10 mouse cellular contexts compared by ENCODE assay signal in the genomic region with DNA sequence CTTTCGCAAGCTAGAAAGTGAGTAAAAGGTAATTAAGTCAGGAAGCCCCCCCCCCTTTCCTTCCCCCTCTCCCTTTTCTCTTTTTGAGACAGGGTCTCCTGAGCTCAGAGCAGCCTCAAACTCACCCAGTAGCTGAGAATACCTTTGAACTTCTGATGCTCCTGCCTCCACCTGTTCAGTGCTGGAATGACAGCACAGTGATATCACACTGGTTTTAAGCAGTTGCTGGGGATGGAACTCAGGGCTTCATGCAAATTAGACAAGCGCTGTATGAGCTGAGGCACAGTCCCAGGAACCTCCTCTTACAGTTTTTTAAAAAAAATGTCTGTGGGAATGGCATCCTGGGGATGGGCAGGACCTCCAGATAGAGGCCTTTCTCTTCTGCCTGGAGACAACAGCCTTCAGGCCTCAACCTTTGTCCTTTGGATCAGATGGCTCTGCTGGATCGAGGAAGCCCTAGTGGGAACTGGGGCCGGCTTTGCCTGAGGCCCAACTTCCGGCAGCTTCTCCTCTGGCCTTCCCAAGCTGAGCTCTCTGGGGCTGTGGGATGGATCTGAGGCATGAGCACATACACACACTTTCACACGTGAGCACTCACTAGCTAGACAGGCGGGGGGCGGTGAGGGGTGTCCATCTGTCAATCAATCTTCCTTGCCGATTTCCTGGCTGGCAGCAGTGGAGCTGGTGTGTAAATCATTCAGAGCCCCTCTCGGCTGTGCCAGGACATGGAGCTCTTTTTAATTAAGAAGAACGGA. TPM values are rescaled to one million over a fixed set of nuclear protein-coding genes. Genes with fewer than 3 reads are reported as not detected.
DNase-seq lines count a peak whose midpoint lies in the region; ATAC-seq lines count a peak whose summit lies in the region.
"Had no signal": no experiment of that assay in that cellular context is flagged by ENCODE, and none has a peak within 500 bp of the region (broad histone marks: within the 10 kb centered on the region; RNA-seq: fewer than 3 reads in every experiment).

No protein-coding gene starts in this region.

- H3K9ac ChIP-seq in kidney, embryonic 15.5 days = no peak overlapping the region
- H3K9ac ChIP-seq in forebrain, embryonic 12.5 days = no peak overlapping the region
- no peak overlapping the region for H3K9ac ChIP-seq in midbrain, embryonic 12.5 days (replicated peaks)

- peaks cover 15% of the 10 kb centered on the region; the same call in 1 of the 2 replicates for H3K27me3 ChIP-seq in kidney, embryonic 15.5 days
- peaks cover 23% of the 10 kb centered on the region for H3K27me3 ChIP-seq in forebrain, embryonic 12.5 days
- peaks cover 28% of the 10 kb centered on the region for H3K27me3 ChIP-seq in midbrain, embryonic 12.5 days

- H3K4me3 ChIP-seq in kidney, embryonic 15.5 days (replicated peaks) = no peak overlapping the region
- no peak overlapping the region for H3K4me3 ChIP-seq in forebrain, embryonic 12.5 days (replicated peaks)
- no peak overlapping the region for H3K4me3 ChIP-seq in midbrain, embryonic 12.5 days

- DNase-seq in kidney, adult 18-20 months = no peak
- peak; percentile 22 for DNase-seq in MN1 (ENCODE audit: low spot score)
- DNase-seq in frontal cortex, postnatal 14 days (ENCODE audit: low spot score in 2 of 2) = no peak
- DNase-seq in liver = no peak

- H3K36me3 ChIP-seq in kidney, embryonic 15.5 days = no peaks in the 10 kb centered on the region
- no peaks in the 10 kb centered on the region for H3K36me3 ChIP-seq in forebrain, embryonic 12.5 days (replicated peaks)
- no peaks in the 10 kb centered on the region for H3K36me3 ChIP-seq in midbrain, embryonic 12.5 days

- peaks cover 58% of the 10 kb centered on the region for H3K4me1 ChIP-seq in kidney, embryonic 15.5 days
- peaks cover 61% of the 10 kb centered on the region for H3K4me1 ChIP-seq in forebrain, embryonic 12.5 days
- H3K4me1 ChIP-seq in midbrain, embryonic 12.5 days = peaks cover 67% of the 10 kb centered on the region

- 0 out of 2 replicates have a peak overlapping the region, but pooled peaks have one; percentile 10 for H3K4me2 ChIP-seq in kidney, embryonic 15.5 days
- H3K4me2 ChIP-seq in forebrain, embryonic 12.5 days = peak overlapping the region; percentile 21; the same call in 1 of the 2 replicates
- H3K4me2 ChIP-seq in midbrain, embryonic 12.5 days (replicated peaks) = 0 out of 2 replicates have a peak overlapping the region, but pooled peaks have one; percentile 2

- WGBS in kidney, embryonic 15.5 days = 29% methylated on average over 11 of the region's 11 CpGs
- WGBS in forebrain, embryonic 12.5 days = 27% methylated on average over 11 of the region's 11 CpGs
- WGBS in midbrain, embryonic 12.5 days = 32% methylated on average over 11 of the region's 11 CpGs

- ATAC-seq in kidney, embryonic 15.5 days (replicated peaks; ENCODE audit: low FRiP score) = 0 out of 2 replicates have a peak, but pooled peaks have one; percentile 3
- ATAC-seq in forebrain, embryonic 12.5 days (ENCODE audit: low FRiP score) = peak; percentile 33
- peak; percentile 35; the same call in 1 of the 2 replicates for ATAC-seq in midbrain, embryonic 12.5 days (ENCODE audit: low FRiP score, low read depth)
- ATAC-seq in megakaryocyte-erythroid progenitor cell, adult 5-6 weeks (replicated peaks; ENCODE audit: low FRiP score, low TSS enrichment, poor library complexity, severe bottlenecking) = no peak

- peak overlapping the region; percentile 89 for H3K27ac ChIP-seq in kidney, embryonic 15.5 days
- H3K27ac ChIP-seq in forebrain, embryonic 12.5 days = peak overlapping the region; percentile 79
- peak overlapping the region; percentile 64 for H3K27ac ChIP-seq in midbrain, embryonic 12.5 days (replicated peaks)
- H3K27ac ChIP-seq: macrophage had no signal

- no peaks in the 10 kb centered on the region for H3K9me3 ChIP-seq in kidney, embryonic 15.5 days (replicated peaks)
- H3K9me3 ChIP-seq in forebrain, embryonic 12.5 days = no peaks in the 10 kb centered on the region
- no peaks in the 10 kb centered on the region for H3K9me3 ChIP-seq in midbrain, embryonic 12.5 days

RNA-seq across cellular contexts. Expression of gene Klhdc8a, which starts 7.3 kb away (rescaled TPM):
- 1.2 and 1.6 TPM in 2 replicates for polyA plus RNA-seq in kidney, embryonic 15.5 days (2015; fragmentation: Nextera tagmentation; extraction: Ambion mirVana)
- polyA plus RNA-seq in forebrain, embryonic 12.5 days (2016; fragmentation: Nextera tagmentation; extraction: Ambion mirVana) = 1.7 TPM in 2 replicates
- 5.2 and 5.4 TPM in 2 replicates for polyA plus RNA-seq in midbrain, embryonic 12.5 days (2016; fragmentation: Nextera tagmentation; extraction: Ambion mirVana)
- total RNA-seq in megakaryocyte-erythroid progenitor cell, adult 5-6 weeks (2014; fragmentation: Nextera tagmentation) = not detected in 2 replicates
- not detected in 2 replicates for total RNA-seq in megakaryocyte-erythroid progenitor cell, adult 5-6 weeks (2017)
- polyA plus RNA-seq: macrophage; stomach, embryonic 14.5 days had no signal

RNA-seq across cellular contexts. Expression of gene Nuak2, which starts 24.8 kb away (rescaled TPM):
- 3.6 and 3.8 TPM in 2 replicates for polyA plus RNA-seq in kidney, embryonic 15.5 days (2015; fragmentation: Nextera tagmentation; extraction: Ambion mirVana)
- polyA plus RNA-seq in forebrain, embryonic 12.5 days (2016; fragmentation: Nextera tagmentation; extraction: Ambion mirVana) = 49.9 and 54.0 TPM in 2 replicates
- 94.9 and 101 TPM in 2 replicates for polyA plus RNA-seq in midbrain, embryonic 12.5 days (2016; fragmentation: Nextera tagmentation; extraction: Ambion mirVana)
- total RNA-seq in megakaryocyte-erythroid progenitor cell, adult 5-6 weeks (2014; fragmentation: Nextera tagmentation) = 3.7 and 4.9 TPM in 2 replicates
- total RNA-seq in megakaryocyte-erythroid progenitor cell, adult 5-6 weeks (2017) = 0.70 and 4.4 TPM in 2 replicates

Comparison
In these comparisons a context has a peak if more than half of its experiments do, and no peak if none do; other contexts are left out.
1. RNA of gene Nuak2, which starts 24.8 kb away (polyA plus RNA-seq): 94.9 to 101 TPM in midbrain, embryonic 12.5 days and 49.9 to 54.0 TPM in forebrain, embryonic 12.5 days; 3.6 to 3.8 TPM in kidney, embryonic 15.5 days; every median in the first group is over 10 times any median in the second.
2. Peak in every context shown above with its lines, with median percentiles within 50 percentile points of each other: H3K27ac ChIP-seq and H3K4me2 ChIP-seq.